Mouse (Mus musculus) heart, embryonic 12.5 days (tissue): Measurements from ENCODE around the gene Pik3cb. TPM values are rescaled to one million over a fixed set of nuclear protein-coding genes. Genes with fewer than 3 reads are reported as not detected.

Experiments
- ATAC-seq: fragments of 200-750 bp; cut with Nextera tagmentation; 2 replicates; pipeline ENCODE4 v1.8.0; 2017; ENCODE audit warnings: moderate TSS enrichment, moderate library complexity; ENCODE audit not compliant: insufficient number of reproducible peaks, low FRiP score
- H3K27ac ChIP-seq: fragments of 300-500 bp; sonication (generic); 2 replicates; pipeline ENCODE4 v1.5.1; 2016; ENCODE audit warnings: mild to moderate bottlenecking, moderate library complexity; ENCODE audit not compliant: poor library complexity, severe bottlenecking
- H3K27me3 ChIP-seq: fragments of 300-500 bp; sonication (generic); replicated peaks from 2 replicates; pipeline ENCODE4 v1.6.1; 2016; ENCODE audit warnings: mild to moderate bottlenecking, moderate library complexity
- H3K36me3 ChIP-seq: fragments of 300-500 bp; sonication (generic); 2 replicates; pipeline ENCODE4 v1.6.1; 2016; ENCODE audit warnings: mild to moderate bottlenecking, moderate library complexity
- H3K4me1 ChIP-seq: fragments of 300-500 bp; sonication (generic); replicated peaks from 2 replicates; pipeline ENCODE4 v1.6.1; 2016; ENCODE audit warnings: mild to moderate bottlenecking
- H3K4me2 ChIP-seq: fragments of 300-500 bp; sonication (generic); 2 replicates; pipeline ENCODE4 v1.6.1; 2016; ENCODE audit warnings: mild to moderate bottlenecking, moderate library complexity
- H3K4me3 ChIP-seq: fragments of 300-500 bp; sonication (generic); 2 replicates; pipeline ENCODE4 v1.5.1; 2016; ENCODE audit warnings: mild to moderate bottlenecking
- H3K9ac ChIP-seq: fragments of 300-500 bp; sonication (generic); 2 replicates; pipeline ENCODE4 v1.6.1; 2016; ENCODE audit warnings: mild to moderate bottlenecking, moderate library complexity
- H3K9me3 ChIP-seq: fragments of 300-500 bp; sonication (generic); replicated peaks from 2 replicates; pipeline ENCODE4 v1.6.1; 2016; ENCODE audit warnings: mild to moderate bottlenecking, moderate library complexity
- WGBS: fragments of 180-500 bp; shearing (Covaris S2); methylation state at CpG from one replicate; pipeline ENCODE4 v1.1.7; 2016; 5-methylcytosine and 5-hydroxymethylcytosine counted together
- polyA plus RNA-seq: library from polyadenylated mRNA; unstranded; fragments of >200 nt; fragmentation: Nextera tagmentation; extraction: Ambion mirVana; gene quantifications from 2 replicates; pipeline ENCODE4 v1.2.1, GENCODE M21; 2016

Pik3cb gene
- polyA plus RNA-seq, 1 experiment from 2014 or later, result 2.5 TPM

DNA sequence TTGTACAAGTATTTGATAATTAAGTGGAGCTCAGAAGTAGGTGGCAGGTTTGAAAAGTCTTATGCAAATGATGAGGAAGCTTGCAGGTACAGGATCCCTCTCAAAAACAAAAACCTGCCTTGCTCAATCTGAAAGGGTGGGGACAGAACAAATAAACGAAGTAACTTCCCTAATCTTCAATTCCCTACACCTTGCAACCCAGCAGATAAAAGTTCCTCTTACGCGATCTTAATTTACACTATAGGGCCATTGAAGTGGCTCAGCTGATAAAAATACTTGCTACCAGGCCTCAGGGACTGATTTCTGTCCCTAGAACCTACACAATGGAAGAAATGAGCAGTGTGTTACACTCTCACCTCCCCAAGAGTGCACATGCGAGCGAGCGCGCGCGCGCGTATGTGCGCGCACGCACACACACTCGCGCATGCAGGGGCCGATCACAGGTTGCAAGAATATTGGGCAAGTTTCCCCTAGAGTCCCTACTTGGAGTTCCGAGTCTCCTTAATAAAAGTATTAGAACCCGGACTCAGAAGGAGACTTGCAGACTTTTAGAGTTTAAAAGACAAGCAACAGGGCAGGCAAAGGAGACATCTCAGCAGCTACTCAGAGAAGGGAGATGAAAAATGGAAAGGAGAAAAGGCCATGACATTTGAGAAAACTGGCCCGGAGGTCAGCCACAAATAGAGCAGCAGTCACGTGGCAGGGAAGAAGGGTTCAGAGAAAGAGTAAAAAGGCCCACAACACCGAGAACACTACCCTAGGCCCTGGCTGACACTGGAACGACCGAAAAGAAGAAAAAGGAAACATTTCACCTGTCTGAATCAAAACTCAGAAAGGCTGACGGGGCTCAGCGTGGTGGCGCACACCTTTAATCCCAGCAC is 6.7 kb upstream of the Pik3cb start:
- no peak overlapping the region for H3K4me2 ChIP-seq
- ATAC-seq, result no peak
- H3K4me1 ChIP-seq, result peaks cover 17% of the 10 kb centered on the region
- 0 out of 2 replicates have a peak, but pooled peaks cover 3% of the 10 kb centered on the region for H3K27me3 ChIP-seq
- H3K4me3 ChIP-seq, result no peak overlapping the region
- WGBS, result 76% methylated on average over 27 of the region's 27 CpGs
- no peaks in the 10 kb centered on the region for H3K9me3 ChIP-seq
- no peak overlapping the region for H3K27ac ChIP-seq
- no peaks in the 10 kb centered on the region for H3K36me3 ChIP-seq
- H3K9ac ChIP-seq, result no peak overlapping the region

DNA sequence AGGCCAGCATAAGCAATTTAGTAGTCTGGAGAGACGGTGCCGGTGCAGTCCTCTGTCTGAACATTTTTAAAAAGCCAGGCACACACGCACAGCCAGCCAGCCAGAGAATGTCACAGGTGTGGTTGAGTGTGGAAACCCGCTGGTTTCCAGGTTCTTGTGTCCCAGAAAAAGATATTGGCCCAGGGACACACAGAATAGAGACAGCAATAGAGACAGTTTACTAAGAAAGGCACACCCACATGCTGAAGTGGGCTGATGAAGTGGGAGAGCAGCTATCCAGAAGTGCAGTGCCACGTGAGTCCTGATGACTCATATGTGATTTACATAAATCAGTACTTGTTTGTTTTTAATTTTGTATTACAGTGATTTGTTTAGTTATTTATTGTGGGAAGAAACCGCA is 5.3 kb upstream of the Pik3cb start:
- no peaks in the 10 kb centered on the region for H3K27me3 ChIP-seq
- H3K4me3 ChIP-seq, result no peak overlapping the region
- H3K4me2 ChIP-seq, result peak overlapping the region; percentile 37
- H3K36me3 ChIP-seq, result no peaks in the 10 kb centered on the region
- H3K27ac ChIP-seq, result peak overlapping the region; percentile 47; the same call in 1 of the 2 replicates
- ATAC-seq, result no peak
- no peaks in the 10 kb centered on the region for H3K9me3 ChIP-seq
- H3K4me1 ChIP-seq, result peaks cover 27% of the 10 kb centered on the region
- 42% methylated on average over 6 of the region's 6 CpGs for WGBS
- no peak overlapping the region for H3K9ac ChIP-seq

DNA sequence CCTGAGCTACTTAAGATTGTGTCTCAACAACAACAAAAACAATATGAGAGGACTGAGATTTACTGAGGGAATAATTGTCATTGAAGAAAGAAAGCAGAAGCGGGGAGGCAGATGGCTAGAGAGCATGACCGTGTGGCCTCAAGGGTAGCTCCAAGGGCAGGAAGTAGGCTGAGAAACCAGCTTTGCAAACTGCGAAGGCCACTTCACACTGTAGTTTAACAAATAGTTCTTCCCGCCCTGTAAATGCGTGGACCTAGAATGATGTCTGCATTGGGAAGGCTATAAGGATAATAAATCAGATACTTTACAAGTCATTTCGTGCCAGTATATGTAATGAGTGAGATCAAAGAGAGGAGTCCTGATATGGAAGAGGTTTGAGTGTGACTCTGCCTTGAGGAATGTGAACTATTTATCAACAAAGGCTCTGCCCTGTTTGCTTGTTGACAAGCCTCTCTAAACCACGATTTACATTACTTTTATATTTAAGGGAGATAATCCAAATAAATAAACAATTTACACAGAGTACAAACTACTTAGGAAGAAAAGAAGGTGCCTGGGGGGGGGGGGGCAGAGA is 4.1 kb upstream of the Pik3cb start:
- WGBS, result 32% methylated on average over 7 of the region's 7 CpGs
- no peak overlapping the region for H3K9ac ChIP-seq
- H3K4me1 ChIP-seq, result peaks cover 27% of the 10 kb centered on the region

DNA sequence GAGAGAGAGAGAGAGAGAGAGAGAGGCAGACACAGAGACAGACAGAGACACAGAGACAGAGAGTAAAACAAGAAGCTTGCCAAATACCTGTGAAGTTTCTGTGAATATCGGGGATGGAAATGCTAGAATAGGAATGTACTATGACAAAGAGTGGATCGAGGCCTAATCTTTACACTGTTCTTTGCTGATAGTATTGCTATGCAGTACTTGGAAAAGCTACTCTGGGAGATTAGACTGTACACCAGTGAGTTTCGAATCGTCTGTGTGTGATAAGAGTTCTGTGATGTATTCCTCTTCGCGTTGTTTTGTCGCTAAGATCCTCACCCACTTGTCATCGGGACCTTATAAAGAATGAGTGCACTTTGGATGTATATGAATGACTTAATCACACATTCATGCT is 1.2 kb upstream of the Pik3cb start:
- Histone ChIP-seq H3K9me3 (no peaks in the 10 kb centered on the region), H3K9ac (no peak overlapping the region), H3K4me3 (no peak overlapping the region), H3K4me1 (peaks cover 24% of the 10 kb centered on the region), H3K27ac (no peak overlapping the region), H3K36me3 (no peaks in the 10 kb centered on the region), H3K4me2 (peak overlapping the region; percentile 77), H3K27me3 (no peaks in the 10 kb centered on the region)
- WGBS, result 17% methylated on average over 8 of the region's 8 CpGs
- ATAC-seq, result no peak

More for the DNA sequence above, 4.1 kb upstream of the Pik3cb start:
- ATAC-seq, result no peak
- Histone ChIP-seq H3K27ac (no peak overlapping the region), H3K4me2 (no peak overlapping the region), H3K9me3 (no peaks in the 10 kb centered on the region), H3K27me3 (no peaks in the 10 kb centered on the region), H3K4me3 (no peak overlapping the region), H3K36me3 (no peaks in the 10 kb centered on the region)

- Histone ChIP-seq H3K9me3 (no peaks in the 10 kb centered on the region), H3K4me1 (peaks cover 24% of the 10 kb centered on the region), H3K27me3 (no peaks in the 10 kb centered on the region), H3K27ac (peak overlapping the region; percentile 13; the same call in 1 of the 2 replicates), H3K36me3 (no peaks in the 10 kb centered on the region), H3K9ac (no peak overlapping the region), H3K4me3 (no peak overlapping the region), H3K4me2 (peak overlapping the region; percentile 77)
- 38% methylated on average over 3 of the region's 3 CpGs for WGBS
- ATAC-seq, result no peak
Observed at GRCm38 (mm10) chr9:99141171-99141570, 750 bp upstream of the Pik3cb start.

- peak overlapping the region; percentile 92 for H3K9ac ChIP-seq
- peaks cover 13% of the 10 kb centered on the region for H3K4me1 ChIP-seq
- no peaks in the 10 kb centered on the region for H3K27me3 ChIP-seq
- WGBS, result under 1% methylated on average over 77 of the region's 77 CpGs
- ATAC-seq, result peak; percentile 85
- peak overlapping the region; percentile 79 for H3K27ac ChIP-seq
- no peaks in the 10 kb centered on the region for H3K36me3 ChIP-seq
- H3K4me3 ChIP-seq, result peak overlapping the region; percentile 97
- peak overlapping the region; percentile 77 for H3K4me2 ChIP-seq
- H3K9me3 ChIP-seq, result no peaks in the 10 kb centered on the region
Observed at GRCm38 (mm10) chr9:99139194-99140023, 1.0 kb downstream of the Pik3cb start.

GRCm38 (mm10) chr9:99137301-99137700 is 3.1 kb downstream of the Pik3cb start:
- no peak for ATAC-seq
- H3K4me3 ChIP-seq, result no peak overlapping the region
- H3K4me1 ChIP-seq, result peaks cover 12% of the 10 kb centered on the region
- no peak overlapping the region for H3K9ac ChIP-seq
- no peaks in the 10 kb centered on the region for H3K36me3 ChIP-seq
- no peak overlapping the region for H3K4me2 ChIP-seq
- H3K9me3 ChIP-seq, result no peaks in the 10 kb centered on the region
- WGBS, result 88% methylated on average over 5 of the region's 5 CpGs
- no peaks in the 10 kb centered on the region for H3K27me3 ChIP-seq
- no peak overlapping the region for H3K27ac ChIP-seq

DNA sequence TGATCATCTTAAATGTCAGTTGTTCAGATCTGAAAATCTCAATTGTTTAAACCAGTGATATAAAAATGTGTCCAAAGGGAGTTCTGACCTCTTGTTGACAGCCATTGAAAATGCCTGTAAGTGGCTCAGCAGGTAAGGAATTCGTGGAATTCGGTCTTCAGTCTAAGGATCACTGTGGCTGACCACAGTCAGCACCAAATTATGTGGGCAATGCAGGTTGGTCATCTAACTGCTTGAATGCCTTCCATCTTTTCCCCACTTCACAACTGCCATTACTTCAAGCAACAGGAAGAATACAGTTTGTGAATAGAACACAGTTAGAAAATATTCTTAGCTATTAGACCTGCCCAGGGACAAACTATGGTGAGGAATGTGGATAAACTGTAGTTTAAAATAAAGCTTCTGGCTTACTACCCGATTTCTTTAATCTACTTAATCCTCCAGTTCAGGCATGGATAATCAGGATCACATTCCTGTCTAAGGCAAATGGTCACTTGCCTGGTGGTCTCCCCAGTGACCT is 8.4 kb downstream of the Pik3cb start:
- Histone ChIP-seq H3K4me1 (peaks cover 17% of the 10 kb centered on the region; the same call in 1 of the 2 replicates), H3K4me2 (no peak overlapping the region), H3K4me3 (no peak overlapping the region), H3K9ac (no peak overlapping the region), H3K27ac (no peak overlapping the region), H3K27me3 (no peaks in the 10 kb centered on the region), H3K9me3 (no peaks in the 10 kb centered on the region), H3K36me3 (no peaks in the 10 kb centered on the region)
- 38% methylated on average over 3 of the region's 3 CpGs for WGBS
- no peak for ATAC-seq

DNA sequence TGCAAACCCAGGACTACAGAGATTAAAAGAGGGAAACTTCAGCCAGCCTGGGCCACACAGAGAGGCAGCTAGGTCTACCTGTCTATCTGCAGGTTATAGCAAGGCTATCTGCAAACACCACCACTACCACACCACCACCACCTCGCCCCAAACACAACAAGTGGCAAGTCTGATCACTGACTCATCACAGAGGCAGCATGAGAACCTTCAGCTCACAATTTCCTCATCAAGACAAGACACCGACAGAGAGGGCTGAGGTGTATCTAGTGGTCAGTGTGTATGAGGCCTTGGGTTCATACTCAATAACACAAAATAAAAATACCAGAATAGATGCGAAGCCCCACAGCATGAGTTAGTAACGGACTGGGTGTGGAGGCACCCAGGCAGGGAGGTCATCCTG is 9.3 kb downstream of the Pik3cb start:
- 79% methylated on average over 4 of the region's 4 CpGs for WGBS
- Histone ChIP-seq H3K4me3 (no peak overlapping the region), H3K36me3 (no peaks in the 10 kb centered on the region), H3K9ac (no peak overlapping the region), H3K27me3 (no peaks in the 10 kb centered on the region), H3K4me2 (no peak overlapping the region), H3K9me3 (no peaks in the 10 kb centered on the region), H3K4me1 (peaks cover 17% of the 10 kb centered on the region; the same call in 1 of the 2 replicates), H3K27ac (no peak overlapping the region)
- no peak for ATAC-seq

- no peak for ATAC-seq
- Histone ChIP-seq H3K27ac (no peak overlapping the region), H3K36me3 (no peaks in the 10 kb centered on the region), H3K27me3 (no peaks in the 10 kb centered on the region), H3K4me1 (peaks cover 17% of the 10 kb centered on the region; the same call in 1 of the 2 replicates), H3K4me3 (no peak overlapping the region), H3K9ac (no peak overlapping the region), H3K4me2 (no peak overlapping the region), H3K9me3 (no peaks in the 10 kb centered on the region)
- WGBS, result 67% methylated on average over 7 of the region's 7 CpGs
Observed at GRCm38 (mm10) chr9:99127578-99127977, 12.8 kb downstream of the Pik3cb start.
